Mouse (Mus musculus) stomach, embryonic 14.5 days (tissue): ENCODE results near the gene Gm37240. TPM values are rescaled to one million over a fixed set of nuclear protein-coding genes. Genes with fewer than 3 reads are reported as not detected.

ENCODE experiments used
- ATAC-seq: fragments of 200-750 bp; cut with Nextera tagmentation; 2 replicates; pipeline ENCODE4 v1.8.0; 2017; ENCODE audit warnings: low read depth, moderate TSS enrichment; ENCODE audit not compliant: insufficient number of reproducible peaks, insufficient read depth, low FRiP score
- H3K27ac ChIP-seq: fragments of 300-500 bp; sonication (generic); 2 replicates; pipeline ENCODE4 v1.5.1; 2014; ENCODE audit warnings: mild to moderate bottlenecking, low read length, moderate library complexity, mixed read lengths
- H3K27me3 ChIP-seq: fragments of 300-500 bp; sonication (generic); 2 replicates; pipeline ENCODE4 v1.6.1; 2014; ENCODE audit warnings: low read length, control low read depth, mixed read lengths; ENCODE audit not compliant: control insufficient read depth, insufficient read depth
- H3K36me3 ChIP-seq: fragments of 300-500 bp; sonication (generic); 2 replicates; pipeline ENCODE4 v1.6.1; 2014; ENCODE audit warnings: mild to moderate bottlenecking, control low read depth, low read length, moderate library complexity, mixed read lengths; ENCODE audit not compliant: control insufficient read depth, insufficient read depth
- H3K4me1 ChIP-seq: fragments of 300-500 bp; sonication (generic); 2 replicates; pipeline ENCODE4 v1.6.1; 2014; ENCODE audit warnings: low read length, control low read depth, mixed read lengths; ENCODE audit not compliant: control insufficient read depth, insufficient read depth
- H3K4me2 ChIP-seq: fragments of 300-500 bp; sonication (generic); replicated peaks from 2 replicates; pipeline ENCODE4 v1.6.1; 2014; ENCODE audit warnings: low read depth, low read length, control low read depth
- H3K4me3 ChIP-seq: fragments of 300-500 bp; sonication (generic); 2 replicates; pipeline ENCODE4 v1.5.1; 2014; ENCODE audit warnings: low read depth, low read length, control low read depth
- H3K9ac ChIP-seq: fragments of 300-500 bp; sonication (generic); replicated peaks from 2 replicates; pipeline ENCODE4 v1.6.1; 2014; ENCODE audit warnings: low read depth, mild to moderate bottlenecking, control low read depth, low read length, moderate library complexity, mixed read lengths
- H3K9me3 ChIP-seq: fragments of 300-500 bp; sonication (generic); 2 replicates; pipeline ENCODE4 v1.6.1; 2016; ENCODE audit warnings: low read depth, low read length, control low read depth; ENCODE audit not compliant: control insufficient read depth
- WGBS: fragments of 180-500 bp; shearing (Covaris S2); extraction: QIAGEN DNeasy Blood & Tissue Kit; methylation state at CpG from one replicate; pipeline ENCODE4 v1.1.7; 2014; 5-methylcytosine and 5-hydroxymethylcytosine counted together
- polyA plus RNA-seq: library from polyadenylated mRNA; unstranded; fragments of >200 nt; fragmentation: Nextera tagmentation; extraction: Ambion mirVana; gene quantifications from 2 replicates; pipeline ENCODE4 v1.2.1, GENCODE M21; 2014

Gm37240 gene
- polyA plus RNA-seq, 1 experiment from 2014 or later, result 9.6 TPM

DNA sequence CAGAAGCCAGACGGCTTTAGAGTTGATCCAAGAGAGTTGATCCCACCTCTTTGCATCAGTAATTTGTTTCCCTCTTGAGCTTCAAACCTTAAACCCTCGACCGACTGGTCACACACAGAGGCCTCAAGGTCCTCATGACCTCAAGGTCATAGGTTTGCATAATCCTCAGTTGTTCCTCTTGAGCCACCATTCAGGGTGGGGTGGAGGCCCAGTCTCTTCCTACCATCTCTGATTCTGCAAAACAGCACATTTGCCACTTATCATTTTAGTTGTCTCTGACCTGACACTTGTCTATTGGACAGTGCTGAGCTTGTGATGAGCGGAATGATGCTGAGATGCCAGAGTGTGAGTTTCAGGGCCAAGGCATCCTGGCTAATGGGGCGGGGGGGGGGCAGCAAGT lies 1211.6 kb downstream of the Gm37240 start:
- ATAC-seq, result no peak
- H3K9ac ChIP-seq, result no peak overlapping the region
- no peaks in the 10 kb centered on the region for H3K36me3 ChIP-seq
- no peaks in the 10 kb centered on the region for H3K9me3 ChIP-seq
- H3K4me1 ChIP-seq, result no peaks in the 10 kb centered on the region
- no peaks in the 10 kb centered on the region for H3K27me3 ChIP-seq
- H3K4me3 ChIP-seq, result no peak overlapping the region
- WGBS, result 72% methylated on average over 5 of the region's 5 CpGs
- no peak overlapping the region for H3K27ac ChIP-seq
- H3K4me2 ChIP-seq, result no peak overlapping the region

DNA sequence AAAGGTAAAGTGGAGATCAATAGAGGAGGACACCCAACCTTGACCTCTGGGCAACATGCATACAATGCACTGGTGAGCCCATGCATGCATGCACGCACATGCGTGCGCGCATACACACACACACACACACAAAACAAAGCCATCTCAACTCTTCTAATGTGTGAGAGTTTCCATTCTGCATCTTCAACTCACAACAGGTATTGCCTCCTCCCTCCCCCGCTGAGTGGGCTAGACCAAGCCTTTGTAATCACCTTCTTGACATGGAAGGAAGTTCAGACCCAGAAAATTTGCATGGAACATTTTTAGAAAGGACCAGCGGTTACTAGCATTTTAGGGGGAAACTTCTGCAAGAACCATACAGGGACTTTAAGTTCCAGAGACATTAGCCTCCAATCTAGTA lies 1213.8 kb downstream of the Gm37240 start:
- WGBS, result 94% methylated on average over 6 of the region's 6 CpGs
- no peaks in the 10 kb centered on the region for H3K27me3 ChIP-seq
- H3K9me3 ChIP-seq, result no peaks in the 10 kb centered on the region
- H3K4me2 ChIP-seq, result no peak overlapping the region
- no peak overlapping the region for H3K27ac ChIP-seq
- no peaks in the 10 kb centered on the region for H3K4me1 ChIP-seq
- ATAC-seq, result no peak
- no peak overlapping the region for H3K4me3 ChIP-seq
- H3K9ac ChIP-seq, result no peak overlapping the region
- H3K36me3 ChIP-seq, result no peaks in the 10 kb centered on the region

DNA sequence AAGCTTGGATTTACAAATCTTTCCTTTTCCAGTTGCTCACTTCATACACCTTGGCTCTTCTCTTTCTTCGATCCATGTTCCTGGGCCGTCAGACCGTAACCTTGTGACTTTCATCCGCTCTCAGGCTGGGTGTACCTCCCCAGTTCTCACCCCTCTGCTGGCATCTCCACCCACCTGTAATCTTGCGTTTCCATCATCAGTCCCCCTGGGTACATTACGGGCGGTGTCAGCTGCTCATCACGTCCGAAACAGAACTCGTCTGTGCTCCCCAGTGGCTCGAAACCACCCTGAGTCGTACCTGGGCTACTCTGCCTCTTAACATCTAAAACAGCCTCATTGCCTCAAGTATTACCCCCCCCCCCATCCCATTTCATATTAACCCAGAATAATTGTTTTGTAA lies 1215.2 kb downstream of the Gm37240 start:
- no peaks in the 10 kb centered on the region for H3K4me1 ChIP-seq
- H3K27ac ChIP-seq, result no peak overlapping the region
- no peak for ATAC-seq
- H3K9ac ChIP-seq, result no peak overlapping the region
- H3K9me3 ChIP-seq, result no peaks in the 10 kb centered on the region
- no peak overlapping the region for H3K4me2 ChIP-seq
- no peaks in the 10 kb centered on the region for H3K27me3 ChIP-seq
- 89% methylated on average over 12 of the region's 12 CpGs for WGBS
- H3K4me3 ChIP-seq, result no peak overlapping the region
- H3K36me3 ChIP-seq, result no peaks in the 10 kb centered on the region

DNA sequence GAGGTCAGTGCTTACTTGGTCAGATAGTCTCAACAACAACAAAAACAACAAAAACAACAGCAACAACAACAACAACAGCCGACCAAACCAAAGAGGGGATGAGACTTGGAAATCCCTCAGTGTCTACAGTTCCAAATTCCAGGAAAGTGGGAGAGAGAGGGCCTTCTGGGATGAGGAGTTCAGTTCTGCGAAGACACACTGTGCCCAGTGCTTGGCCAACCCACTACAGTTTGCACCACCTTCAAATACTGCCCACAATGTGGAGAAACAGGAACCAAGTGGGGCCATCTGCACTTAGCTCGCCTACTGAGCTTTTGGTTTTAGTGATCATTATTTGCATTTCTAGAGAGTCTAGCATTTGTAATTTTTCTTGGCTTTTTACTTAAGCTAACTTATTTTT lies 1218.4 kb downstream of the Gm37240 start:
- no peak for ATAC-seq
- Histone ChIP-seq H3K4me2 (no peak overlapping the region), H3K9ac (no peak overlapping the region), H3K27ac (no peak overlapping the region), H3K4me1 (peaks cover 6% of the 10 kb centered on the region; the same call in 1 of the 2 replicates), H3K4me3 (no peak overlapping the region), H3K27me3 (no peaks in the 10 kb centered on the region), H3K36me3 (no peaks in the 10 kb centered on the region), H3K9me3 (no peaks in the 10 kb centered on the region)
- 79% methylated on average over 3 of the region's 3 CpGs for WGBS

DNA sequence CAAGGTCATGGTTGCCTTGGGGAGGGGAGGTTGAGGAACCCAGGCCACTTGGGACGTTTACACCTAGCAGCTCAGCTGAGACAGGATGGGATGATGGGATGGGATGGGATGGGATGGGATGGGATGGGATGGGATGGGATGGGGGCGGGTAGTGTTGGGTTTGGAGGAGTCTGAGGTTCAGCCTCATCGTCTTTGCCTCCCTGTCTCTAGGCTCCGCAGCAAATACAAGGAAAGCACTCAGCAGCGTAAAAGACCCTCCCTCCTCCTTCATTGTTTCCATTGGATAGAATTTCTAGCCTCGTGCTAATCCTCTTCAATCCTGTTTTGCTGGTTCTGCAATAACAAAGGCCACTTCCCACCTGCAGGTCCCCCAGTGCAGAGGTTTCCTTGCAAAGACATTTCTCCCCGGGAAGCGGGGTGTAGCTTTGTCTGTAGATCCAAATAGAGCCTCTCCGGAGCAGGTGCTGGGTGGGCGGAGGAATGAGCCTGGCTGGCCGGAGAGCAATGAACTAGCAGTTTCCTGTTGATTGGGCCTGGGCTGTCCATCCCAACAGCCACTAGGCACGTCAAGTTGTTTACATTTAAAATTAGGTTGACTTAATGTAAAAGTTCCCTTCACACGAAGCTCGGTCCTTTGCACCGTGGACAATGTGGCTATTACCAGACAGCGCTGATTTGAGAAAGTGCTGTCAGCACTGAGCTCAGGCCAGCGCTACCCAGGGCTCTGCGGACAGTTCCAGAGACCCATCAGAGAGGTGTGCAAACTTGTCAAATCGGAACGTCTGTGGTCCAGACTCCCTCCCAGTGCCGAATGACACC lies 1221.9 kb downstream of the Gm37240 start:
- Histone ChIP-seq H3K9ac (no peak overlapping the region), H3K36me3 (no peaks in the 10 kb centered on the region), H3K4me3 (peak overlapping the region; percentile 11; the same call in 1 of the 2 replicates), H3K27me3 (no peaks in the 10 kb centered on the region), H3K9me3 (no peaks in the 10 kb centered on the region), H3K4me1 (peaks cover 6% of the 10 kb centered on the region; the same call in 1 of the 2 replicates), H3K27ac (0 out of 2 replicates have a peak overlapping the region, but pooled peaks have one; percentile 23), H3K4me2 (peak overlapping the region; percentile 44)
- peak; percentile 48; the same call in 1 of the 2 replicates for ATAC-seq
- WGBS, result 5% methylated on average over 21 of the region's 21 CpGs

GRCm38 (mm10) chr3:84664686-84665085 lies 1222.6 kb downstream of the Gm37240 start:
- no peaks in the 10 kb centered on the region for H3K9me3 ChIP-seq
- H3K27ac ChIP-seq, result no peak overlapping the region
- 71% methylated on average over 8 of the region's 8 CpGs for WGBS
- H3K4me3 ChIP-seq, result no peak overlapping the region
- H3K4me1 ChIP-seq, result peaks cover 6% of the 10 kb centered on the region; the same call in 1 of the 2 replicates
- H3K36me3 ChIP-seq, result no peaks in the 10 kb centered on the region
- H3K4me2 ChIP-seq, result no peak overlapping the region
- no peak for ATAC-seq
- H3K9ac ChIP-seq, result no peak overlapping the region
- no peaks in the 10 kb centered on the region for H3K27me3 ChIP-seq

- no peak for ATAC-seq
- WGBS, result 84% methylated on average over 4 of the region's 4 CpGs
- H3K27me3 ChIP-seq, result no peaks in the 10 kb centered on the region
Observed at GRCm38 (mm10) chr3:84663858-84664257, 1223.5 kb downstream of the Gm37240 start.

DNA sequence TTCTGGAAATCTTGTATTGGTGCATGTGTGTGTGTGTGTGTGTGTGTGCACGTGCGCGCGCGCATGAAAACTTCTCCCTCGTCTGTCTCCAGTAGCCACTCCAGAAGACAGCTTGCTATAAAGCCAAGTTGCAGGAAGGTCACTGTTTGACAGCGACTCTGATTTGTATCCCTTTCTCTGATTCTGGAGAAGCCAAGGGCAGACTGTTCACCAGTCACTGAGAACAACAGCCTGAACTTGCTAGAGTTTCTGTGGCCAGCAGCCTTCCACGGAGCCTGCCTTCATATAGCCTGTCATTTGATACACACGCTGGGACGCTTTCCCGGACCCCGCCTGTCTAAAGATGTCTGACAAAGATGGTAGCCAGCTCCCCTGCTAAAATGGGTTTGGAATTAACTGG lies 1224.2 kb downstream of the Gm37240 start:
- H3K4me1 ChIP-seq, result peaks cover 6% of the 10 kb centered on the region; the same call in 1 of the 2 replicates
- no peak overlapping the region for H3K9ac ChIP-seq
- 76% methylated on average over 12 of the region's 12 CpGs for WGBS
- no peaks in the 10 kb centered on the region for H3K36me3 ChIP-seq
- no peak overlapping the region for H3K4me3 ChIP-seq
- no peaks in the 10 kb centered on the region for H3K27me3 ChIP-seq
- no peak for ATAC-seq
- no peak overlapping the region for H3K27ac ChIP-seq
- no peaks in the 10 kb centered on the region for H3K9me3 ChIP-seq
- H3K4me2 ChIP-seq, result no peak overlapping the region

More at GRCm38 (mm10) chr3:84663858-84664257, 1223.5 kb downstream of the Gm37240 start:
- Histone ChIP-seq H3K4me1 (peaks cover 6% of the 10 kb centered on the region; the same call in 1 of the 2 replicates), H3K4me3 (no peak overlapping the region), H3K36me3 (no peaks in the 10 kb centered on the region), H3K9ac (no peak overlapping the region), H3K27ac (no peak overlapping the region), H3K9me3 (no peaks in the 10 kb centered on the region), H3K4me2 (no peak overlapping the region)
